Mouse (Mus musculus): ENCODE measurements at regions not wholly inside any gene's neighbourhood (a gene's known extent, or its start where the extent isn't known, plus 50 kb on each side); places are given as distances from the start of the nearest gene placed in this dataset.
A peak's percentile ranks its signal among the peaks of the same experiment; 100 is the strongest.

DNA sequence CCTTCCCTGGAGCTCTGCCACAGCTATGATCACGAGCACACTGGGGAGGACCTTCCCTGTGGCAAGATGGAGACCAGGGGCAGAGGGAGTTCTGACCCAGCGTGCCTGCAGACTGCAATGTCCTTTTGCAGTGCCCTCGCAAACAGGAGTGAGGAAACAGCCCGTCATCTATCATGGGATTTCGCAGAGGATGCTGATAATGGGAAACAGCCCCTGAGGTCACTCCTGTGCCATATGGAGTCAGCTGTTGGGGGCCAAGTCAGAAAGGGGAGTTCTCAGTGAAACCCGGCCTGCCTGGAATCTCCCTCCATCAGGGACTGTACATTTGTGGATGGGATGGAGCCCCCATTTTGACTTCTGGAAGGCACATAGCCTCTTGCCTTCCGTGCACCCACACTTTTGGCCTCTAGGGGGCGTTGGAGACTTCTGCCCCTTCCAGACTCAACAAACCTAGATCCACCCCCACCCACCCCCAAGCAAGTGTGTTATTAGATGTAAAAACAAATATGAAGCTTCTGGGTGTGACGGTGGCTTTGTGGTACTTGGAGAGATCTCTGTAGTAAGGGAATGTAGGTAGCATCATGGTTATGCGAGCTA, 98.1 kb downstream of the Kdr start:
- no peak for DNase-seq (ENCODE audit: low read depth, low spot score)

GRCm38 (mm10) chr5:75878361-75878760, 99.9 kb downstream of the Kdr start:
- no peak for DNase-seq (ENCODE audit: low read depth, low spot score)

GRCm38 (mm10) chr5:75877609-75877971, 100.7 kb downstream of the Kdr start:
- no peak for DNase-seq (ENCODE audit: low read depth, low spot score)

GRCm38 (mm10) chr5:75876871-75877608, 101.2 kb downstream of the Kdr start:
- DNase-seq (ENCODE audit: low read depth, low spot score), result no peak

GRCm38 (mm10) chr5:75871120-75871519, 107.1 kb downstream of the Kdr start:
- peak; percentile 91 for DNase-seq (ENCODE audit: low read depth, low spot score)

DNA sequence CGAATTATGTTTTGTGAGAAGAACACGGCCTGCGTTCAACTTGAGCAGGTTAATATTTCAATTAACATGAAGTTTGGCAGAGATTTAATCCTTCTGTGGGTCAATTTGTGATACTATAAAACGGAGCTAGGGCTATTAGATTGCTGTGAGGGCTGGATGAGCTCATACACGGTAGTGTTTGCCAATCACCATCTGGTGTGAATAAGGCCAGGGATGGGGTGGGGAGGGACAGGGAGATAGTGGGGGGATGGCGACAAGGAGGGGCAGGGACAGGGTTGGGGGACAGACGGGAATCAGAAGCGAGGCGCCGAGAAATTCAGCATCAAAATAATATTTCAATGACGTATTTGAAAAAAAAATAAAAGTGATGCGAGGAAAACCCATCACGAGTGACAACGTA, 107.6 kb downstream of the Kdr start:
- DNase-seq (ENCODE audit: low read depth, low spot score), result no peak

DNA sequence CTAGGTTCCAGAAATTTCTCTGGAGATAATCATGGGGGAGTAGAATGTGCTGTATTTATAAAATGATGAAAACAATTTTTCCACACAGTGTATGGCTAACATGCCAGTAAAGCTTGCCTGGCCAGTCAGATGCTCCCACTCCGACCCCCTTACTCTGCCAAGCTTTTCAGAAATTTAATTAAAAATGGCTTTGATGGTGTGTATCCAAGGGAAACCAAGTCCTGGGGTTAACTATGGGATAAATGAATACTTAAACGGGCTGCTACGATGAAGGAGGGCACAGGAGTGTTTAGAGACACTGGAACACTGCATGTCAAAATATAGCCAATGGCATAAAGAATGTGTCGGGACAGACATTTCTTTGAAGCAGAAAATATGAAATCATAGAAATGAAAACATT, 108.7 kb downstream of the Kdr start:
- DNase-seq (ENCODE audit: low read depth, low spot score), result no peak

DNA sequence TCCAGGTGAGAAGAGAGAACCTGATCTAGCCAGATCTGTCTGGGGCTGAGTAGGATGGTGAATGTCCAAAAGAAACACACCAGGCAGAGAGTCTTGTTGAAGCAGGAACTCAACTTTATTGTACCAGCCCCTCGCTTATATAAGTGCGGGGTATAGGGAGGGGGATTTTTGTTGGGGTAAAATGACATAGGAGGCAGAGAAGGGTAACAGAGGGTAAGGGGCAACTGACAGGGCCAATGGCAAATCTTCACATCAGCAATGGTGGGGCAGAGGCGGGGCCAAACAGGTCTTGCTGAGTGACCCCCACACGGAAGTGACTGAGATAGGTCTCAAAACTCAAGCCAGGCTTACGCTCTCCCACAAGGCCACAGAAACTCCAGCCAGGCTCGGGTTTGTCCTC, 113.2 kb downstream of the Kdr start:
- DNase-seq (ENCODE audit: low read depth, low spot score), result no peak

DNA sequence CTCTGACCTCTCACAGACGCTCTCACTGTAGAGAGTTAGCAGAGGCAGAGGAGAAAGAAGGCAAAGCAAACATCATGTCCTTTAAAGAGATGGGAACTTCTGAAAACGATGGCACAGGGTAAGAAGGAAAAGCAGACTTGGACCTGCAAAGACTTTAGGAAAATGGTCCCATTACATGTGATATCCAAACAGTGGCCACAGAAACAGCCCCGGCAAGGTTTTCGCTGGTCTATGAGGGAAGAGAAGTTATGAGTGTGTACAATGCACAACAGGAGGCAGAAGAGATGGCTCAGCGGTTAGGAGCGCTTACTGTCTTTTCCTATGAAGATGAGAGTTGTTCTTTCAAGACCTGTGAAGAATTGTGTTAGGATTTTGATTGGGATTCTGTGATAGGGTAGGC, 114.9 kb downstream of the Kdr start:
- DNase-seq (ENCODE audit: low read depth, low spot score), result no peak

- DNase-seq (ENCODE audit: low read depth, low spot score), result peak; percentile 79
These were observed 115.6 kb downstream of the Kdr start for GRCm38 (mm10) chr5:75862630-75862991.

- no peak for DNase-seq (ENCODE audit: low read depth, low spot score)
These were observed 116.2 kb downstream of the Kdr start for GRCm38 (mm10) chr5:75861916-75862629.

DNA sequence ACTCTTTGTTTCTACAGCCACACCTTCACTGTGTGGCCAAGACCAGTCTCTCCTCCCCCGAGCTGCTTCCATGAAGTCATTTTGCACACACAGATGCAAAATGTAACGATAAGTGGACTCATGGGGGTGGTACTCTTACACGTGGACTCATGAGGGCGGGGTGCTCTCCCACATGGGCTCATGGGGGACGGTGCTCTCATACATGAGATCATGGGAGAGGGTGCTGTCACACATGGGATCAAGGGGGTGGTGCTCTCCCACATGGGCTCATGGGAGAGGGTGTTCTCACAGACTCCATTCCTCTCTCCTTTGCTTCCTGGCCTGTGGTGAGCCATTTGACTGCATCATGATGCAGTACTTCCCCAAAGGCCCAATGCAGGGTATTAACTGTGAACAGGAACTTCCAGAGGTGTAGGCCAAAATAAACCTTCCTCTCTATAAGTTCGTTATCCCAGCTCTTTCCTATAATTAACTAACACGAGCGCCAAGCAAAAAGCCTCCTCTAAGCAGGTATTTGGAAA, 118.9 kb downstream of the Kdr start:
- DNase-seq (ENCODE audit: low read depth, low spot score), result no peak

DNA sequence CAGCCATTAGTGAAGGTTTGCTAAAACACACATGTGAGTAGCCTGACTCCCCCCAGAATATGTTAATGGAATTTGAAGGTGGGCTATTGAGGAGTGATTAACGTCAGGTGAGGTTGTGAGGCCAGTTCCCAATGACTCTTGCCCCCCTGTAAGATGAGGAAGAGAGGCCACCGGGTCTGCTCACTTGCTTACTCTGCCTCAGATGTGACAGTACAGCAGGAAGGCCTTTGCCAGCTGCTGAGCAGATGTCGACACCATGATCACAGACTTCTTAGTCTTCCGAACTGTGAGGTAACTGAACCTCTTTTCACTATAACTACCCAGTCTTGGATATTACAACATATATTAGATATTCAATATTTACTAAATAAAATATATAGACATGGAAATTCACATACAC, 127.4 kb downstream of the Kdr start:
- no peak for DNase-seq (ENCODE audit: low read depth, low spot score)

GRCm38 (mm10) chr5:75847966-75848365, 130.3 kb downstream of the Kdr start:
- DNase-seq (ENCODE audit: low read depth, low spot score), result no peak

- DNase-seq (ENCODE audit: low read depth, low spot score), result no peak
These were observed 130.9 kb downstream of the Kdr start for GRCm38 (mm10) chr5:75847341-75847740.

DNA sequence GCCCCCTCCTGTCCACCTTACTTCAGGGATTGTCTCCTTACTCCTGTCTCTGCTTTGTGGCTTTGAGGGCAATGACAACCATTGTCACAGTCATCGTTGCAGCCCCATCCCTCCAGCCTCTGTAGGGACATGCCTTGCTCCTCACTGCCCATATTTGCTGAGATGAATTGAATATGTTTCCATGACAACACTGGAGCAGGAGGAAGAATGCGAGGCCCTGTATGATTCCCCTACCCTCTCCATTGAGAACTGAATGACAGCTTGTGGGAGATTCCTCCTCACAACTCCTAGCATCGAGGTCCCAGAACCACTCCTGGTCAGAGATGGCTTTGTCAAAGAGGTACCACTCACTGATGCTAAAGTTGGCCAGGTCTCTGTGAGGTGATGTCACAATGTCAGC, 132.2 kb downstream of the Kdr start:
- DNase-seq (ENCODE audit: low read depth, low spot score), result no peak

- no peak for DNase-seq (ENCODE audit: low read depth, low spot score)
These were observed 134.5 kb downstream of the Kdr start for GRCm38 (mm10) chr5:75843807-75844206.

DNA sequence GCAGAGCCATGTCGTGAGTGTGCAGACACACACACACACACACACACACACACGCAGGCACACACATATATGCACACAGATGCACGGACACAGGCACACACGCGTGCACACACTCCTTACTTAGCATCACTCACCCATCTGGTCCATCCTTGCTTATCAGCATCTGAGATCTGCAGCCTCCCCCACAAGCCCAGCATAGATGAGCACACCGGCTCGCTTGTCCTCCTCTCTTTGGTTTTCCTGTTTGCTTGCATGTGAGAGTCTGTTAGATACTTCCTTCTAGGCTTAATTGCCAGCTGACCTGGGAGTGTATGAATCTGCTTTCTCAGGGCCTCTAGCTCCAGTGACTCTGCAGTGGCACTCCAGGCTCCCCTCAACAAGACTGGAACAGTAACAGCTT, 137.8 kb downstream of the Kdr start:
- DNase-seq (ENCODE audit: low read depth, low spot score), result no peak

DNA sequence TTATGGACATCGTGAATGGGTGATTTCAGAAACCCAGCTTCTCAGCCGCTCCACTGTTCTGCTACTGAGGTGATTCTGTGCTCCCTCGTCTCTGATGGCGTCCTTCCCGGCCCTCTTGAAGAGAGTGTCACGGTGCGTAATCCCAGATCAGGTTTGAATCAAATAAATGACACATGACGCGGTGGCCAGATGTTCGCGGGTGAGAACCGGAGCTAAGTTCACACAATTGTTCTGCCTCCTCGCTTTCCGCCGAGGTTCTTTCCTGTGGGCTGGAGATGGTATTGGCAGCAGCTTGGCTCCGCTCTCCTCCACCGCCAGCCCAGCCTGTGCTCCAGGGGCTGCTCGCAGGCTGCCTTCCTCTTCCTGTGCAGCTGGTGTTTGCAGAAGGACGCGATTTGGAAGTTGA, 142.7 kb downstream of the Kdr start:
- no peak for DNase-seq (ENCODE audit: low read depth, low spot score)

GRCm38 (mm10) chr5:75834766-75835555, 143.3 kb downstream of the Kdr start:
- no peak for DNase-seq (ENCODE audit: low read depth, low spot score)

GRCm38 (mm10) chr5:75832341-75832740, 145.9 kb downstream of the Kdr start:
- no peak for DNase-seq (ENCODE audit: low read depth, low spot score)
